Mouse (Mus musculus): ENCODE data around the gene Tnpo3.

Gene Tnpo3

DNA sequence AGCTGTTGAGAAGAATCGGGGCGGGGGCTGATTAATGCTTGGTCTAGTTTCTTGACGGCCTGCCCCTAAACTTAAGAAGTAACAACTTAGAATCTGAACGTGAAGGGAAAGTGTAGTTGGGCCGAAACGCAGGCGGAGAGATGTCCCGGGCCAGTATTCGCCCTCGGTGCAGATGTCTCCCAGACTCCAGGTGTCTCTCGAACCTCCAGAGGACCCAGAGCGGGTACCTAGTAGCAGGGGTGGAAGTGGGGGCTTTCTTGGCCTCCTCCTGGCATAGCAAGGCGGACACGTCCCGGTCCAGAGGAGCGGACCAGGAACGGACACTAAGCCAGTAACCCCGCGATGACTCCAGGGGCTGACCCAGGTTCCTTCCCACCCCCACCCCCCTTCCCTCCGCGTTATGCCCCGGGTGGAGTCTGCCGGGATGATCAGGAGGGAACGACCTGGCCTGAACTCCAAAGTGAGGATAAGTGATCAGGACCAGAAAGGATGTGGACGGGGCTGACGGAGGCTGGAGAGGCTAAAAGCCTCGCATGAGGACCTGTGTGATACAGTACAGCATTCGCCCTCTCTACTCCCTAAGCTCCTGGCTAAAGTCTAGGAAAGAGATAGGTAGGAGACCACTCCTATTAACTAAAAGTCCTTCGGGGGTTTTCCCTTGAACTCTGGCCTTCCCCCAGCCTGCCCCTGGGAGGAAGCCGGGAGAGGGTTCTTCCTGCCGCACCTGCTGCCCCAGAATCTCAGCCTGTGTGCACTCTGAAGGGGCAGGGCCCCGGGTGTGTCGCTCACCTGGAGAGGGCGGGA, 82.1 kb downstream of the Tnpo3 start:
- no peak for DNase-seq (ENCODE audit: low spot score)

DNA sequence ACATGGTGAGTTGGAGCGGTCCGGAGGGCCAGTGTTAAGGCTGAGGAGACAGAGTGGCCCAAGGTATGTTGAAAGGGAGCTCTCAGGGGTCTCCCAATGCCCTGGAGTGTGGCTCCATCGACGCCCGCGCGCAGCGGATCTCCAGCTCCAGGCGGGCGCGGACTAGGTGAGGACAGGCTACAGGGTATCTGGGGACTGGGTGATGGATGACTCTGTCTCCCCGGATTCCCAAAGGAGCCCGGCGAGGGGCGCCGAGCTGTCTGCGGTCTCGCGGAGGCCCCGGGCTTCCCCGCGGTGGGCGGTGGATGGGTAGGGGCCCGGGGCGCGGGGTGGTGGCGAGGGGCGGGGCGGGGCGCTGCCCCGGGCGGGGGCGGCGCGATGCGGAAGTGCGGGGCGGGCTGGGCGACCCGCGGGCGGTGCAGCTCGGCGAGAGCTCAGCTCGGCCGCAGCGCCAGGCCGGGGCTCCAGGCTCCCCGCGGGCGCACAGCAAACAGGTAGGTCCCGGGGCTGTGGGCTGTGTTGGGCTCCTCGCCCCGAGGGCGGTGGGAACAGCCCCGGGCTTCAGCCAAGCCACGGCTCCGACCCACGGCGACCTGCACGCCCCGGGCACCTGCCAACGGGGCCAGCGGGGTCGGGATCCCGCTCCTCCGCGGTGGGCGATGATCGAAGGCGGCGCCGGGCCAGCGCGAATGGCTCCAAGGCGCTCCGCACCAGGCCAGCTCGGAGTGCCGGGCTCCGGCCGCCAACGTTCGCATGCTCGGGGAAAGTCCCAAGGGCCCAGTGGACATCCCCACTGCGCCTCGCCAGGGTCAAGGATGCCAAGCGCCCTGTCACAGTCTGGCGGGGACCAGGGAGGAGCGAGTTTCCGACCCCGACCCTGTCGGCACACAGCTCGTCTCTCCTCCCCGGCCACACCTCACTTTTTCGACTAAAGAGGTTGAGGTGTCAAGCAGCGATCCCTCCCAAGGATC, 83.1 kb downstream of the Tnpo3 start, which contains the start of gene Irf5:
Gene Irf5, plus strand, starts transcription at position 345 of the 971 bp plus-strand sequence.
- peak; percentile 26 for DNase-seq (ENCODE audit: low spot score)

DNA sequence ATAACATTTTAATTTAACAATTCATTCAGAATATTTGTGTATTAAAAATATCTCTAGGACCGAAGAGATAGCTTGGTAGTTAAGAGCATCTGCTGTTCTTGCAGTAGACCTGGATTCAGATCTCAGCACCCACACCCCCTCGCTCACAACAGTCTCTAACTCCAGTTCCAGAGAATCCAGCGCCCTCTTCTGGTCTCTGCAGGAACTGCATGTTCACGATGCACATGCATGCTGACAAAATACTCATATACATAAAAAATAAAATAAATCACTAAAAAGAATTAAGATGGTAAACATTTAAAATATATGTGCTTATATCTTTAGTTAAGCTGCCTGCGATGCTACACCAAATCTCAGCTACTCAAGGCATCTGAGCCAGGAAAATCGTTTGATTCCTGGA, 84.4 kb downstream of the Tnpo3 start:
- peak; percentile 26 for DNase-seq (ENCODE audit: low spot score)

DNA sequence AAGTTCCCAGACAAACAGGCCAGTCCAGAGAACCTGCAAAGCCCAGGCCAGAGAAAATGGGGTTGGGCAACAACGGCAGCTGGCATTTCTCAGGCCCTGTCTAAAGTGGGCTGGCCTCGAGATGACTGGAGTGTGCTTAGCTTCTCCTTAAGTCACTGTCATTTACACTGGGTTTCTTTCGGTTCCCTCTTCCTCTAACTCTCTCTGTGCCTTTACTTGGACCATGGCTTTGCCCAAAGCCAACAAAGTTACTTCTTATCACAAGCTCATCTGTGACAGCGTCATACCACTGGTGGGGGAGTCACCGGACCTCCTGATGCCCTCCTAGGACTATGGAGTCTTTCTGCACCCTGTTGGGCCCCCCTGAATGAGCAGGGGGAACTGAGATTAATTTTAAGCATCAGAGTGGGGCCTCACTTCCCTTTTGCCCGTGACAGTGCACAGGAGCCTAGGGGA, 85.6 kb downstream of the Tnpo3 start:
- DNase-seq (ENCODE audit: low spot score) = peak; percentile 25

DNA sequence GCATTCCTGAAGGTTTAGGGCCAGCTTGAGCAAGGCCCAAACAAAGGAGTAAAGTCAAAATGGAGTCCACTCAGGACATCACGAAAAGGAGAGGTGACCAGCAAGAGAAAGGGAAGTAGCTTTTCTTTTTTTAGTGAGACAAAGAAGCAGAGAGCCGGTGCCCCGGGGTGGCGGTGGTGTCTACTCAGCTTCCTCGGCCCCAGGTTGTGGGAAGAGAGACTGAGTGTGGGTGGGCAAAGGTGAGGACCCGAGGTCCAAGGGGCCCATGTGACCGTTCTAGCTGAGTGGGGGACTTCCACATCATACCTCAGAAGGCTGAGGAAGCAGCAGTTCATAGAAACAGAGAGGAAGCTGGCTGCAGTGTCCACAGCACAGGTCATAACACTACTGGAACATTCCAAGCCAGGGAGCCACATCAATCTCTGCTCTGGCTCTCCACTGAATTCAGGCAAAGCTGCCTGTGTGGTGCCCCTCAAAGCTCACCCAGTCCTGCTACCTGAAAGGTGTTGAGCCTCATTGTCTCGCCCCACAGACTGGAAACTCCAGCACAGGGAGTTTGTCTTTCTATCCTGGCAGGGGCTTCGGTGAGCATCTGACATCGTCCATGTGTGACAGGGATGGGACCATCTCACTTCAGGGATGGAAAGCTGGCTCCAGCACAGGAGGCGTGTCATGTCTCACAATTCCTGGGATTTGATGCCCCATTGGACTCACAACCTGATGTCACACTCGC, 86.2 kb downstream of the Tnpo3 start:
- DNase-seq (ENCODE audit: low spot score) = no peak

DNA sequence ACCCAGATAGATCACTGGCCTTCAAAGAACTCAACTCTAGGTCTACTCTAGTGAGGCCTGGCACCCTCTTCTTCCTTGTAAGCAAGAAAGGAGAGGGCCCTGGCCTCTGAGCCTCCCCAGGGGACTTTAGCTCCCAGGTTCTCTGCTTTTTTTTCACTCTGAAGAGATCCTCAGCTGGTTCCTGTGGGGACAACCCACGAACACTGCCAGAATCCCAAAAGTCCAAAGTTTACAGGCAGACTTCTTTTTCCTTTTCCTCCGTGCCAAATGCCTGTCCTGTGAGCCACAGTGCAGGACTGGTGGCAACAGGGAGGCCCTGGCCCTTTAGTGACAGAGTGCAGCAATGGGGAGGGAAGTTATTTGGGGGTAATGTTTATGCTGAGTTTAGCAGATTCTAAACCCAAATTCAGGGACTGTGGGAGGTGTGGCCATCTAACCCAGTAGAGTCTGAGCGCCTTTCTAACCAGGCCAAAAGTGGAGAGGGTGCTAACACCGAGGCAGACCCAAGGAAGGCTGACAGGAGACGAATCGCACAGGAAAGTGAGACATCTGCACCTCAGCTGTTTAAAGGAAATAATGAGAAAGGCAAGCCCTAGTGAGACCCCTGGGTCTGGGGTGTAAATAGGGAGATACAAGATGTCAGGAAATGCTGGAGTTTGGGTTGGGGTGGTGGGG, 86.9 kb downstream of the Tnpo3 start:
- no peak for DNase-seq (ENCODE audit: low spot score)

DNA sequence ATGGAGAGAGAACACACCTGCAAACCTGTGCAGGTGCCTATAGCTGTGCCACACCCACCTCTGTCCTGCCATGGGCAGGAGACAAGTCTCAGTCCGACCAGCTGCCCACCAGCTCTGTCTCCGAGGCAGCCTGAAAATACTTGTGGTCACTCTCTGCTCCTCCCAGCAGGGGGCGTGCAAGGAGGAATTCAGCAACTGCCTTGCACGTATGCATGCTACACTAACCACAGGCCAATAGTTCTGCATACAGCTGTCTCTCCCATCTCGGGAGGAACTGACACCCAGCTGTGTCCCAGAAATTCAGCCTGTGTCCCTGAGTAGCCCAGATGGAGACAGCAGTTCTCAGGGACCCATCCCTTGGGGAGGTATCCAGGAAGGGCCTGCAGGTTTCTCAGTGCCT, 92.5 kb downstream of the Tnpo3 start:
- DNase-seq (ENCODE audit: low spot score) = peak; percentile 59

DNA sequence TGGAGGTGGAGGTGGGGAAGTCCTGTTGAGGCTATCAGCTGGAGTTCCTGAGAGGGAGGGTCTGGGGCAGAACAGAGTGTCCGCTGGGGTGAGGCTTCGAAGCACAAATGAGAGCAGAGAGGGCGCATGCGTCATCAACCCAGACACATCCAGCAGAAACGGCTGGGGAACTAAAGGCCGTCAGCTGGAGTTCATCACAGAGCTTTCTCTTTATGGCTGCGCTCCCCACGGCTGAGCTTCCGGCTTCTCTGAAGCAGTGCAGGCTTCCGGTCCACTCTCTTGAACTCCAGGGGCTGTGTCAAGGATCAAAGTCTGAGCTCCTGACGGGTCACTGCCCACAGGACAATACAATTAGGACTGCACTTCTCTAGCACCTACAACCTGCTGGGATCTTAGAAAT, 96.4 kb downstream of the Tnpo3 start:
- DNase-seq (ENCODE audit: low spot score) = peak; percentile 37

DNA sequence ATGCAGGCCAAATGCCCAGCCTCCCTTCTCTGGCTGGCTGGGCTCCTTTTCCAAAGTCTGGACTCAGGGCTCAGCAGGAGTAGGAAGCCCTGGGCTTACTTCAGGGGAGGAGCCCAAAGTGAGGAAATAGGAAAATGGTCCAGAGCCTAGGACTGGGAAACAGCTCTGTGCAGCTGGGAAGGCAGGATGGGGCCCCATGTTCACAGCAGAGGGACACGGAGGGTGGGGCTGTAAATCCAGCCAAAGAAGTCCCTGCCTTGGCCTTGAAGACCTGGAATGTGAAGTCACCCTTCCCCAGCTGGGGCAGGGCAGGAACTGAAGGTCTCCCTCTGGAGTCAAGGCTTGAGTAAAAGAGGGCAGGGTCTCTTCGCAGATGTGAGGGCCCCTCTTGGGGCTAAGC, 100.6 kb downstream of the Tnpo3 start:
- no peak for DNase-seq (ENCODE audit: low spot score)

DNA sequence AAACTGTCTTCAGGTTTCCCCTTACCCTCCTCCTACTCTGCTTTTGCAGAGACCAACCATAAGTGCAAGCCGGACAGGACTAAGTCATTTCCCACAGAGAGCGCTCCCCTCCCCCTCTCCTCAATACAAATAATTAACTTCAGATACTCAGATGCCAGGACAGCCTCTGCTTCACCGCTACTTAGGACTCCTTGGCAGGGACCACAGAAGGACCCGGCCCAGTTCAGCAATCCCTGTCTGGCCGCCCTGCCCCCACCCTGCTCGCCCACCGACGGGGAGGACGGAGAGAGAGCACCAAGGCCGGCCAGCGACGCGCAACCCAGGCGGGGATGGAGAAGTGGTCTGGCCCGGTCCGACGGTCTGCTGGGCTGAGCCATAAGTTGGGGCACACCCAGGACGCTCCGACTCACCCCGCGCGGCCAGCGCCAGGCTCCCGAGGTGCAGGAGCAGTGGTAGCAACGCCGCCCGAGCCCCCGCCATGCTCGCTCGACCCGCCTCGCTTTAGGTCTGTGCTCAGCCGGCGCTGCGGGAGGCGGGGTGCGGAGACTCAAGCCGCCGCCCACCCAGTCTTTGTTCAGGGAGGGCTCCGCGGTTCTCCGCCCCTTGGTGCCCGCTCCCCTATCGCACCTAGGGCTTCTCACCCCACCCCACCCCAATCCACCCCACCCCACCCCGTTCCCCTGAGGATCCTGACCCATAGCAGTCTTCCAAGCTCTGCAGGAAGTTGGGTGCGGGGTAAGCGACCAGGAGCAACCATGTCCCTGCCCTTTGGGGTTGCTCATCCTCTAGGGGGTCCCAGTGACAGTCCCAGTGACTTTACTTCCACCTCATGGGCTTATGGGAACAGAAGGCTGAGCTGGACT, 102.0 kb downstream of the Tnpo3 start, which contains the start of gene Kcp:
Gene Kcp, minus strand, starts transcription at position 506 of the 863 bp plus-strand sequence.
- DNase-seq (ENCODE audit: low spot score) = no peak

DNA sequence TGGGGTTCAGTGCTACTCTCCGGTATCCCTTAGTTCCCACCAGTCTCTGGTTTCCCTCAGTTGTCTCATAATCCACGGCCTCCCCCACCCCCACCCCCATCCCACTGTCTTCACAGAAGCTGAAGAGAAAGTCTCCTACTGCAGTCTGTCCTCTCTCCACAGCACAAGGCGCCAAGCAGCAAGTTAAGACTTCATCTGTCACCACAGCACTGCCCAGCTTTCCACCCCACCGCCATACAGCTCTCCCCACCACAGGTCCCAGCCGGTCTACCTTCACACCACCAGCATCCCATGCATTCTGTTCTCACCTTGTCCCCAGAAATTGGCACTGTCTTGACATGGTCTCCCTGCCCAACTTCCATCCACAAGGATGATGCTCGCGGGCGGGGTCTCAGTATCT, 102.9 kb downstream of the Tnpo3 start:
- DNase-seq (ENCODE audit: low spot score) = no peak

DNA sequence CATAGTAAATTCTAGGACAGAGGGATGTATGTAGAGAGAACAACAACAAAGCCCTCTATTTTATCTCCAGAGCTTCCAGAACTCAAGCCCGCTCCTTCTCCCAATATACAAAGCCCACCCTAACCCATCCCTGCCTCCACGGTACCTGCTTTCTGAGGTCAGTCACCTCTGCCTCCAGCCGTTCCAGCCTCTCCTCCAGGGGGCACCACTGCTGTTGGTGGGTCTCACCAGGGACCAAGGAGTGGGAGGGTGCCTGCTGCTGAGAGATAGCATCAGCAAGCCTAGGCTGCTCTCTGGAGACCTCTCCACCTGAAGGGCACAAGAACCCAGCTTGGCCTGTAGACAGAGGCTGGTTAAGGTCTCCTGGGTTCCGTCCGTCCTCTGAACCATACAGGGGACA, 104.2 kb downstream of the Tnpo3 start:
- DNase-seq (ENCODE audit: low spot score) = no peak

DNA sequence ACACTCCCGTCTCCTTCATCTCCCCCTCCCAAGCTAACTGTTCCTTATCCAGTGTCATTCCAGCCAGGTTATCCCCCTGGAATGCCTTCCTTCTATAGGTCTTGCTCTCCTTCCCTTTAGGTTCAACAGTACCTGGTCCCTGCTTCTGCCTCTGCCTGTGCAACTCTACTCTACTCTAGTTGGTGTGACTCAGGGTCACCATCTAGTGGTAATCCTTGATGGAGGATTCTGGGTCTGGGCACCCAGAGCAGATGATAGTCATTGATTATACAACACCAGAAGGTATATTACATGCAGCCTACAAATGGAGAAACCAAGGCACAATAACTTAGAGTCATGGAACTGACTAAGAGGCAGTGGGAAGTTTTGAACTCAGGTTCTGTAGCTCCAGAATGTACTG, 108.1 kb downstream of the Tnpo3 start:
- DNase-seq (ENCODE audit: low spot score) = no peak

DNA sequence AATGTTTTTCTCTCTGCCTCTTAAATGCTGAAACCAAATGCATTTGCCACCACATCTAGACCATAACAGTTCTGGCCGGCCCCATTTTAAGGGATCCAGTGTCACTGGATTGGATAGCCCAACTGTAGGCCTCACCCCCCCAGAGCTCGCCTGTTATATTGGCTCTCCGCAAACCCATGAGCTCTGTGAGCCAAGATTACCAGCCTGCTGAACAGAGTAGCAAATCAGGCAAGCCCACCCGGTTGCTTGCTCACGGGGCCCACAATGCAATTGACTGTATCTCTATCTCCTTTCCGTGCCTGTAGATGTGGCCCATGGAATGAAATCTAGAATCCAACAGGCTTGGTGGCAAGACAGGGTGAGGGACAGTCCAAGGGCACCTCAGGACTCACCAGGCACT, 108.9 kb downstream of the Tnpo3 start:
- DNase-seq (ENCODE audit: low spot score) = no peak

DNA sequence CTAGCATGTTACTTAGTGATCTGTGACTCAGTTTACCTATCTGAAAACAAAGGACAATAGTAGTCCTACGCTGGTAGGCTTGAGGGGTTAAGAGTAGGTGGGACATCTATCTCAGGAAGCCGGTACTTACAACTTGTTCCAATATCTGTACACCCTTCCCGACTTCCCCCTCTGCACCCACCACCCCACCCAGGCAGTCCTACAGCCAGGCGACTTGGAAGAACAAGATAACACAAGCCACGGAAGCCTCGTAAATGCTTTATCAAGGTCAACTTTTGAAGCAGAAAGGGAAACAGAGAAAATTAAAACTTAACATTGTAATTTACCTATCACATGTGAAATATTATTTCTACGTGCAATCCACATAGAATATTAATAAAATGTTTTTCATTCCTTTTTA, 109.5 kb downstream of the Tnpo3 start:
- no peak for DNase-seq (ENCODE audit: low spot score)

DNA sequence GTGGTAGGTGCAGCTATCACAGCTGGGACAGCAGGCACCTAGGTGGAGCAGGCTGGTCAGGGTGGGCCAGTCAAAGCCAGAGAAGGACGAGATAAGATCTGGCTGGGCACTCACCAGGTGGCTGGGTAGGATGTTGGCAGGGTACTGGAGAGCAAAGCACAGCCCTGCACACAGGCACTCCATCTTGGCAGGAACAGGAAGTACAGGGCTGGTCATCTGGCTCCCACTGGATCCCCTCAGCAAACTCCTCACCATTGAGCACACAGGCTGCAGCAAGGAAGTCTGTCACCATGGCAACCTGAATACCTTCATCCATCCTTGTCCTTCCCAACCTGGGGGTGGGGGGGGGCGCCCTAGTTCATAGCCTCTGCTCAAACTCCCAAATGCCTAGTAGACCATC, 111.9 kb downstream of the Tnpo3 start:
- no peak for DNase-seq (ENCODE audit: low spot score)

DNA sequence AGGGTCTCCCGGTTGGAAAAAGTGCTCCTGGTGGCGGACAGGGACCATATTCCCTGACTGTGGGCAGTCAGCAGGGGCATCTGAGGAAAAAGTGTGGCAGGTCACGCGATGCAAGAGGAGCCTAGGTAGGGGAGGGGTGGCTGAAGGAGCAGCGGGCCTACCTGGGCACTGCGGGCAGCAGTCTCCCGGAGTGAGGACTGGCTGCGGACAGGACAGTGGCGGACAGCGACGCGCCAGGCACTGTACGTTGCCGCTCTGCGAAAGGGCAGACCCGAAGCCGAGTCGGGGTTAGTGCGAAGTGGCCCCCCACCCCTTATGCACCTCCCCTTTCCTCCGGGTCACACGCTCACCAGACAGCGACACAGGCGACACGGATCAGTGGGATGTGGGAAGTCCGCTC, 113.4 kb downstream of the Tnpo3 start:
- DNase-seq (ENCODE audit: low spot score) = no peak

DNA sequence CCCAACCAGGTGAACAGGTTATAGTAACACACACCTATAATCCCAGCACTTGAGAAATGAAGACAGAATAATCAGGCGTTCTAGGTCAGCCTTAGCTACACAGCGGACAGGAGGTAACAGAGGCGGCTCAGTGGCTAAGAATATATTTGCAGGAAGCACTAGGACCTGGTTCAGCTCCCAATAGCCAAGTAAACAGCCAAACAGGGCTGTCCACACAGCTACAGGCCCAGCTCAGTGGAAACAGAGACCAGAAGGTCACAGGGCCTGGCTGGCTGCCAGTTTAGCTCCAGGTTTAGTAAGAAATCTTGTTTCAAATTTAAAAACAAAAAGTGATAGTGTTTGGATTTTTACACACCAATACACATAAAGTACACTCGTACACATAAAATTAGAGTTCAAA, 115.6 kb downstream of the Tnpo3 start:
- DNase-seq (ENCODE audit: low spot score) = no peak

Measured in T-cell, adult 2 months (primary cell).